Mouse (Mus musculus): ENCODE measurements around the gene Ablim1.

GRCm38 (mm10) chr19:56983757-56984156 is 331.0 kb downstream of the Ablim1 start:
- TF ChIP-seq GATA1 (IDR thresholded peaks at IDR 0.05; ENCODE audit: low read length) (no peak), TAL1 (IDR thresholded peaks at IDR 0.05; ENCODE audit: low read length) (no peak)
